Mouse (Mus musculus): ENCODE measurements around the gene Sumf2. TPM values are rescaled to one million over a fixed set of nuclear protein-coding genes. Genes with fewer than 3 reads are reported as not detected.

The Sumf2 gene
- polyA plus RNA-seq (2012; rRNA removed; ENCODE audit: low replicate concordance) = 32.7 and 39.2 TPM in 2 replicates

DNA sequence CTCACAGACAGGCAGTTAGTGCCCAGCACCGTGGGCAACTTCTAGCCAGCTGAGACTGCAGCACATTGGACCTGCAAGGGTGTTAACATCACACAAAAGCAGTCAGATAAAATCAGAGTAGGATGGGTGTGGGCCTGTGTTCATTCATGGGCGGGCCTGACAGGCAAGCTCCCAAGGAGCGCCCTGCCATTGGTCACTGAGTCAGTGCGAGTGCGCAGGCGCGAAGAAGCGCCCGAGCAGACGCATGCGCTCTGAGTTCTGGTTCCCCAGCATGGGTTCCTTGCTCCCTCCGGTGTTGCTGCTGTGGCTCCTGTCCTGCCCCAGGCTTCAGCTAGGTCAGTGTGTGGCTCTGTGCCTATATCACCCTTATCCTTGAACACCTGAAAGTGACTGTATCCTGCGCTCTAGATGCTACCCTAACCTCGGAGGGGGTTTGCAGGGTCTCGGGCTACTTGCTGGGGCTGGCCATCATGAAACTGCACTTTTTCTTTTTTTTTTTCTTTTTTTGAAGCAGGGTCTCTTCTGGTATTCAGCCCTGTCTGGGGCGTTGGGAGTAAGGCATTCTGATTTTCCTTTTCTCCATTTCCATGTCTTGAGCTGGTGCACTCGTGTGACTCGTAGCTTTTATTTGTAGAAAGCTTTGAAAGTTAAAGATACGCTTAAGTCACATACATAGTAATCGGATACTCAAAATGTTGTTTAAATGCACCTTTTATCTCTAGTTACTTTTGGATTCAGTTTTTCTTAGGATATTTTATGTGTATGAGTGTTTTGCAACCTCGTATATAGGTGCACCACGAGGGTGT lies at the start of gene Sumf2:
Gene Sumf2, plus strand, starts transcription at position 235 of the 806 bp plus-strand sequence.

DNA sequence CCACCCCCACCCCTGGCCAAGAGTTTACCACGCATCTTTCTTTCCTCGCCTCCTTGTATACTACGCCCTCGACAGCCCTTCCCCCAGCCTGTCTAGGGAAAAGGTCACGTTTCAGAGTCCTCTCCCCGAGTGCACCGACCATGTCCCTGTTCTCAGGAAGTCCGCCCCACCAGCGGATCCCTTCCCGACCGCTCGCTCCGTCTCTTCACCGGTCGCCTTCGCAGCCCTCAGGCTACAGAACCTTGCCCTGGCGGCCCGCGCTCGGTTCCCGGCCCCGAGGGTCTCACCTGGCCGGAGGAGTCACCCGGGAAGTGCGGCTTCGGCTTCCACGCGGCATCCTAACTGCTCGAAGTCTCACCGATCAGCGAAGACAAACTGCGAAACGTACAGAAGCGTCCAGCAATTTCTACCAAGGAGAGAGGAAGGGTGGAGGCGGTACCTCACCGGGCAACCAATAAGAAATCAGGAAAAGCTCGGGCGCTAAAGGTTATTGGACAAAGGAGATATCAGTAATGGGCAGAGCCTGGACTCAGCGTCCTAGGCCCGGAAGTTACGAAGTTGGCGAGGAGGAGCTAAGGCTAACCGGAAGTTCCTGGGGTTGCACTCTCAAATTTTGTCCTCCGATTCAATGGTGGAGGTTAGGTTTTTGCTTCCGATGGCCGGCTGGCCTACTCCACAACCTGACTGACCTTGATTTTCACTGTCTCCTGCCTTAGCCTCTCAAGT lies 40.3 kb downstream of the Sumf2 start, which contains the start of gene Chchd2:
Gene Chchd2, minus strand, starts transcription at position 560 of the 726 bp plus-strand sequence.

DNA sequence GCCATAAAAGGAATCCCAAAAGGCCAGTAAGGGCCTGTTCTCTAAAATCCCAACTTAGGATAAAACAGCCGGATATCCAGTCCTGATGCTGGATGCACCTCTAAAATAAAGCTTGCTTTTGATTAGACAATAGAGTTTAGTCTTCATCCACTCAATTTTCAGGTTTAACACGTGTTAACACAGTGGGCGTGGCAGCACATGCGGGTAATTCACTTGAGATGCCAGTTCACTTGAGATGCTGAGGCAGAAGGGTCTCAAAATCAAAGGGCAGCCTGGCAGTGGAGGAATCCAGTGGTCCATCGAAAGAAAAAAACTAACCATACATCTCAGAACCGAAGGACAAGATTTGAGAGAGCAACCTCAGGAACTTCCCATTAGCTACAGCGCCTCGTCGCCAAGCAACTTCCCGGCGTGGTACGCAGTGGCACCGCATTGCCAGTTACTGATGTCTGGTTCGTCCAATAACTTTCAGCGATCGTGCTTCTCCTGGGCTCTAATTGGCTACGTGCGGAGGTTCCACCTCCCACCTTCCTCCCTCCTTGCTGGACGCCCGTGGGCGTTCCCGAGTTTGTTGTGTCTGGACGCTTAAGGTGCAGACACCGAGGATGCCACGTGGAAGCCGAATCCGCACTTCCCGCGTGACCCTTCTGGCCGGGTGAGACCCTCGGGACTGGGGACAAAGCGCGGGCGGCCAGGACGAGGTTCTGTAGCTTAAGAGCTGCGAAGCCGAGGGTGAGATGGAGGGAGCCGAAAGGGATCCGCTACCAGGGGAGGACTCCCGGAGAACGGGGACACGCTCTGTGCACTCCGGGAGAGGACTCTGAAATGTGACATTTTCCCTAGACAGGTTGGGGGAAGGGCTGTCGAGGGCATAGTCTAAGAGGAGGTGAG lies 48.7 kb downstream of the Sumf2 start, which contains the start of gene Zbed5:
Gene Zbed5, plus strand, starts transcription at position 526 of the 891 bp plus-strand sequence.

DNA sequence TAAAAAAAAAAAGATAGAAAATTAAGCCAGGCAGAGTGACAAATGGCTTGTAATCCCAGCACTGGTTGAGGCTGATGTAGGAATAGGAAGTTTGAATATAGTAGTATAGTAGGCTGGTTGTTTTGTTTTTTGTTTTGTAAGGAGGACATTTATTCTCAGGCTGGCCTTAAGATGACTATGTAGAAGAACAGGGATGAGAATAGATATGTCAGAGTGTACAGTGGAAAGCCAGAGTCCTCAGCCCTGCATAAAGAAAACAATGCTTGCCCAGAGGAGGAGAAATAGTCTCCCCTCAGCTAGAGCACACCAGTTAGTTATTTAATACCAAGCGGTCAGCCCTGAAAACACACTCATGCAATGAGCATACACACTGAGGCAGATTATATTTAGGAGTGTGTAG lies 51.7 kb downstream of the Sumf2 start, which contains the start of gene Phkg1:
Gene Phkg1, minus strand, starts transcription at position 101 of the 400 bp plus-strand sequence.

DNA sequence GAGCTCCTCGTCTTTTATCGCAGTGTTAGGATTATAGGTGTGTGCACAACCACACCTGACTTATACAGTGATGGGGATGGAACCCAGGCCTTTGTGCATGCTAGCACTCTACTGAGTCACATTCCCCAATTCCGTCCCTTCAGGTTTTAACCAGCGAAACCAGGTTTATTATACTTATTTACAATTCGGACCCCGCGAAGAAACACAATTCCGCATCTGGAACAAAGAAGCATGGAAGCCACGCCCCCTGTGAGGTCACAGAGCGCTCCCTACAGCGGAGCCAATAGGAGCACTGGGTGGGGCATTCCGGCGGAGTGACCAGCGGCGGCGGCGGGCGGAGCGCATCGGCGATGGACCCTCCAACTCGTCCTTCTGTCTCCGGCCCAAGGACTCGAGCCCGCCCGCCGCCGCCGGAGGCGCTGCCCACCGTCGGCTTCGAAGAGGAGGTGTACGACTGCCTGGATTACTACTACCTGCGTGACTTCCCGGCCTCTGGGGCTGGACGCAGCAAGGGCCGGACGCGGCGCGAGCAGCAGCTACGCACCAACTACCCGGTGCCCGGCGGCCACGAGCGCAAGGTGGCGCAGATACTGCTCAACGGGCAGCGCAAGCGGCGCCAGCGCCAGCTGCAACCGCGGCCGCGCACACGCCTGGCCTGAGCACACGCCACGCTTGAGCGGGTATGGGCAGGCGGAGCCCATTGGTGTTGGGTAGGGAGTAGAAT lies 61.6 kb downstream of the Sumf2 start, which contains the start of gene Nupr1l:
Gene Nupr1l, plus strand, starts transcription at position 299 of the 724 bp plus-strand sequence.

Other genes with a start within 250 kb of the Sumf2 start
- gene Zfp11, start 176.9 kb upstream of the Sumf2 start, polyA plus RNA-seq (2012; rRNA removed; ENCODE audit: low replicate concordance) = 1.8 and 3.4 TPM in 2 replicates
- 0.08 TPM in 1 of 2 replicates, not detected in the other for gene Sept14, start 138.5 kb upstream of the Sumf2 start, polyA plus RNA-seq (2012; rRNA removed; ENCODE audit: low replicate concordance)
- gene Mrps17, start 131.5 kb upstream of the Sumf2 start, polyA plus RNA-seq (2012; rRNA removed; ENCODE audit: low replicate concordance) = 77.7 and 82.6 TPM in 2 replicates
- 69.3 and 71.8 TPM in 2 replicates for gene Nipsnap2, start 121.9 kb upstream of the Sumf2 start, polyA plus RNA-seq (2012; rRNA removed; ENCODE audit: low replicate concordance)
- 34.1 and 50.3 TPM in 2 replicates for gene Psph, start 59.5 kb upstream of the Sumf2 start, polyA plus RNA-seq (2012; rRNA removed; ENCODE audit: low replicate concordance)
- gene Chchd2, start 40.5 kb downstream of the Sumf2 start, polyA plus RNA-seq (2012; rRNA removed; ENCODE audit: low replicate concordance) = 849 and 1,319 TPM in 2 replicates
- 1.2 and 5.0 TPM in 2 replicates for gene Zbed5, start 48.7 kb downstream of the Sumf2 start, polyA plus RNA-seq (2012; rRNA removed; ENCODE audit: low replicate concordance)
- gene Phkg1, start 51.6 kb downstream of the Sumf2 start, polyA plus RNA-seq (2012; rRNA removed; ENCODE audit: low replicate concordance) = 10.4 and 17.3 TPM in 2 replicates
- 5.1 TPM in 2 replicates for gene Nupr1l, start 61.6 kb downstream of the Sumf2 start, polyA plus RNA-seq (2012; rRNA removed; ENCODE audit: low replicate concordance)
- 31.3 and 47.5 TPM in 2 replicates for gene Vkorc1l1, start 95.0 kb downstream of the Sumf2 start, polyA plus RNA-seq (2012; rRNA removed; ENCODE audit: low replicate concordance)
- 76.8 and 79.5 TPM in 2 replicates for gene Gusb, start 156.1 kb downstream of the Sumf2 start, polyA plus RNA-seq (2012; rRNA removed; ENCODE audit: low replicate concordance)
- 37.0 and 57.9 TPM in 2 replicates for gene Asl, start 182.3 kb downstream of the Sumf2 start, polyA plus RNA-seq (2012; rRNA removed; ENCODE audit: low replicate concordance)
- gene Crcp, start 182.3 kb downstream of the Sumf2 start, polyA plus RNA-seq (2012; rRNA removed; ENCODE audit: low replicate concordance) = 14.3 and 16.6 TPM in 2 replicates
- gene Tpst1, start 226.3 kb downstream of the Sumf2 start, polyA plus RNA-seq (2012; rRNA removed; ENCODE audit: low replicate concordance) = 36.5 and 54.9 TPM in 2 replicates